Comparison of ENCODE assay signal across 13 mouse cellular contexts in genomic region chr9:61549692-61550241, GRCm38 (mm10).
DNase-seq lines count a peak whose midpoint lies in the region; ATAC-seq lines count a peak whose summit lies in the region.
"Had no signal": no experiment of that assay in that cellular context is flagged by ENCODE, and none has a peak within 500 bp of the region (broad histone marks: within the 10 kb centered on the region; RNA-seq: fewer than 3 reads in every experiment).

No protein-coding gene starts in this region.

- H3K4me1 ChIP-seq in embryonic facial prominence, embryonic 11.5 days (ENCODE audit: control insufficient read depth, insufficient read depth, low read length), result no peaks in the 10 kb centered on the region
- 0 out of 2 replicates have a peak, but pooled peaks cover 20% of the 10 kb centered on the region for H3K4me1 ChIP-seq in hindbrain, embryonic 15.5 days (replicated peaks)
- H3K4me1 ChIP-seq in midbrain, embryonic 12.5 days, result peaks cover 47% of the 10 kb centered on the region

- no peaks in the 10 kb centered on the region for H3K9me3 ChIP-seq in embryonic facial prominence, embryonic 11.5 days (replicated peaks; ENCODE audit: control insufficient read depth, low read length)
- no peaks in the 10 kb centered on the region for H3K9me3 ChIP-seq in hindbrain, embryonic 15.5 days
- no peaks in the 10 kb centered on the region for H3K9me3 ChIP-seq in midbrain, embryonic 12.5 days

- no peak overlapping the region for H3K27ac ChIP-seq in embryonic facial prominence, embryonic 11.5 days (replicated peaks; ENCODE audit: low read depth, low read length)
- no peak overlapping the region for H3K27ac ChIP-seq in hindbrain, embryonic 15.5 days (replicated peaks)
- peak overlapping the region; percentile 49 for H3K27ac ChIP-seq in midbrain, embryonic 12.5 days (replicated peaks)
- H3K27ac ChIP-seq: kidney, postnatal 0 days had no signal

- peak; percentile 66 for ATAC-seq in embryonic facial prominence, embryonic 11.5 days (replicated peaks; ENCODE audit: insufficient number of reproducible peaks, low FRiP score, low TSS enrichment, low read depth)
- peak; percentile 84 for ATAC-seq in hindbrain, embryonic 15.5 days (ENCODE audit: low FRiP score, low read depth)
- ATAC-seq in midbrain, embryonic 12.5 days (ENCODE audit: low FRiP score, low read depth), result peak; percentile 52
- ATAC-seq: activated CD4-positive, CD25-positive, alpha-beta regulatory T cell, adult 4 months had no signal

- 9% methylated on average over 5 of the region's 5 CpGs for WGBS in embryonic facial prominence, embryonic 11.5 days
- WGBS in hindbrain, embryonic 15.5 days, result 18% methylated on average over 5 of the region's 5 CpGs
- WGBS in midbrain, embryonic 12.5 days, result 26% methylated on average over 5 of the region's 5 CpGs

- no peaks in the 10 kb centered on the region for H3K27me3 ChIP-seq in embryonic facial prominence, embryonic 11.5 days (ENCODE audit: control insufficient read depth, insufficient read depth, low read length)
- 0 out of 2 replicates have a peak, but pooled peaks cover 6% of the 10 kb centered on the region for H3K27me3 ChIP-seq in hindbrain, embryonic 15.5 days
- H3K27me3 ChIP-seq in midbrain, embryonic 12.5 days, result peaks cover 13% of the 10 kb centered on the region

- H3K9ac ChIP-seq in embryonic facial prominence, embryonic 11.5 days (replicated peaks; ENCODE audit: low read length), result no peak overlapping the region; the same call in 1 of the 2 replicates
- no peak overlapping the region for H3K9ac ChIP-seq in hindbrain, embryonic 15.5 days
- no peak overlapping the region for H3K9ac ChIP-seq in midbrain, embryonic 12.5 days (replicated peaks)

- intact Hi-C loops in gastrocnemius, postnatal 36 days (cut with DNase I), result no loop called here
- intact Hi-C loops in heart, postnatal 25 days (cut with DNase I), result no loop called here

- no peak overlapping the region for H3K4me2 ChIP-seq in embryonic facial prominence, embryonic 11.5 days (ENCODE audit: low read depth, low read length)
- no peak overlapping the region for H3K4me2 ChIP-seq in hindbrain, embryonic 15.5 days
- no peak overlapping the region for H3K4me2 ChIP-seq in midbrain, embryonic 12.5 days (replicated peaks)

- DNase-seq in brain, adult 2 months (ENCODE audit: low read depth, low spot score), result peak; percentile 86
- peak; percentile 45 for DNase-seq in embryonic facial prominence, embryonic 11.5 days (ENCODE audit: low spot score)
- no peak for DNase-seq in gastrocnemius, postnatal 36 days
- DNase-seq in heart, postnatal 25 days (ENCODE audit: low spot score), result no peak
- no peak for DNase-seq in kidney, postnatal 4 days
- DNase-seq: cerebellum, adult 11 months; liver; right cerebral cortex, postnatal 4 days; thymus, postnatal 14 days had no signal

- no peak overlapping the region for H3K4me3 ChIP-seq in embryonic facial prominence, embryonic 11.5 days (ENCODE audit: low read depth, low read length)
- H3K4me3 ChIP-seq in hindbrain, embryonic 15.5 days, result no peak overlapping the region
- H3K4me3 ChIP-seq in midbrain, embryonic 12.5 days, result no peak overlapping the region

- H3K36me3 ChIP-seq in embryonic facial prominence, embryonic 11.5 days (replicated peaks; ENCODE audit: control insufficient read depth, insufficient read depth, low read depth, low read length), result no peaks in the 10 kb centered on the region
- H3K36me3 ChIP-seq in hindbrain, embryonic 15.5 days, result no peaks in the 10 kb centered on the region
- H3K36me3 ChIP-seq in midbrain, embryonic 12.5 days, result no peaks in the 10 kb centered on the region

Comparison
In these comparisons a context has a peak if more than half of its experiments do, and no peak if none do; other contexts are left out.
1. DNase-seq: peak in brain, adult 2 months (single experiment) and embryonic facial prominence, embryonic 11.5 days (single experiment); none in gastrocnemius, postnatal 36 days (0 of 2), heart, postnatal 25 days (single experiment) and kidney, postnatal 4 days (0 of 2).
2. Peak in every context shown above with its lines, with median percentiles within 50 percentile points of each other: ATAC-seq.